Mouse (Mus musculus): Measurements from ENCODE around the gene Asah2. TPM values are rescaled to one million over a fixed set of nuclear protein-coding genes. Genes with fewer than 3 reads are reported as not detected.

The Asah2 gene
- total and polyA plus RNA-seq, 3 experiments = 0.38 to 0.73 (median 0.63) TPM

DNA sequence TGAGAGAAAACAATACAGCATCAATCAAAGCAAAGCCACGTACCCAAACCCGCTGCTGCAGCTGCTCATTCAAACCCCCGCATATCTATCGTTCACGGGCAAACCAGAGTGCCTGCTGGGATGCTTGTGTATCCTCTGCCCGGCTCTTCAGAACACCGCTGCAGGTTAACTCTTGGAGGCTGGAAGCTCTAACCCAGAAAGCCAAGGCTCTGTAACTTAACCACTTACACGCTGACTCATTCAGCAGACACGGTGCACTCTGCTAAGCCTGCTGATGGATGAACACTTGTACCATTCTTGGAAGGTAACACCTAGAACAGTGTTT is 5.1 kb downstream of the Asah2 start:
- Histone ChIP-seq H3K36me3 (replicated peaks in 1 of 2; ENCODE audit: control insufficient read depth in 1 of 2, insufficient read depth in 1 of 2, low read length in 1 of 2) (no peaks in the 10 kb centered on the region), H3K4me3 (replicated peaks in 1 of 3; ENCODE audit: low read depth in 2 of 3, low read length in 2 of 3, poor library complexity in 1 of 3) (no peak overlapping the region), H3K27ac (ENCODE audit: insufficient read depth, low read depth) (no peak overlapping the region), H3K79me2 (replicated peaks; ENCODE audit: control insufficient read depth, extremely low read depth, insufficient read depth, poor library complexity, severe bottlenecking) (no peaks in the 10 kb centered on the region), H3K9me3 (replicated peaks; ENCODE audit: low read length) (no peaks in the 10 kb centered on the region), H3K4me2 (ENCODE audit: insufficient read depth, low read depth, poor library complexity, severe bottlenecking) (no peak overlapping the region), H3K27me3 (replicated peaks) (no peaks in the 10 kb centered on the region), H3K4me1 (ENCODE audit: control insufficient read depth in 1 of 2, insufficient read depth in 2 of 2) (no peaks in the 10 kb centered on the region), H3K9ac (ENCODE audit: insufficient read depth, low read depth) (no peak overlapping the region)
- DNase-seq (ENCODE audit: extremely low read depth) = no peak
- TF ChIP-seq MEF2A (IDR thresholded peaks at IDR 0.05; ENCODE audit: borderline replicate concordance, low read depth, low read length) (no peak), MAZ (IDR thresholded peaks at IDR 0.05; ENCODE audit: low read depth, low read length) (no peak), IRF4 (IDR thresholded peaks at IDR 0.05; ENCODE audit: low read depth, low read length) (no peak), E2F4 (IDR thresholded peaks at IDR 0.05; ENCODE audit: insufficient replicate concordance, low read depth, low read length) (no peak), POLR2AphosphoS2 (IDR thresholded peaks at IDR 0.05; ENCODE audit: low read depth, low read length) (no peak), UBTF (IDR thresholded peaks at IDR 0.05; ENCODE audit: low read depth, low read length) (no peak), MYC (IDR thresholded peaks at IDR 0.05; ENCODE audit: low read depth, low read length) (no peak), KAT2A (IDR thresholded peaks at IDR 0.05; ENCODE audit: insufficient replicate concordance, low read length) (no peak), RCOR1 (conservative IDR thresholded peaks at IDR 0.05; ENCODE audit: low read depth, low read length) (no peak), POLR2A (IDR thresholded peaks at IDR 0.05; ENCODE audit: low read depth, low read length) (no peak), TCF12 (IDR thresholded peaks at IDR 0.05; ENCODE audit: low read depth, low read length) (no peak), CHD1 (IDR thresholded peaks at IDR 0.05; ENCODE audit: low read depth, low read length) (no peak), CTCF (conservative IDR thresholded peaks at IDR 0.05 in 1 of 2, IDR thresholded peaks at IDR 0.05 in 1 of 2; ENCODE audit: low read depth in 2 of 2, low read length in 2 of 2) (no peak), ETS1 (conservative IDR thresholded peaks at IDR 0.05; ENCODE audit: low read depth, low read length) (no peak), MAFK (IDR thresholded peaks at IDR 0.05; ENCODE audit: insufficient replicate concordance, low read length) (no peak), HCFC1 (IDR thresholded peaks at IDR 0.05; ENCODE audit: low read depth, low read length) (no peak), CHD2 (IDR thresholded peaks at IDR 0.05; ENCODE audit: low read length) (no peak), ZKSCAN1 (IDR thresholded peaks at IDR 0.05; ENCODE audit: borderline replicate concordance, low read depth, low read length) (no peak), EP300 (IDR thresholded peaks at IDR 0.05; ENCODE audit: low read length) (no peak), BHLHE40 (IDR thresholded peaks at IDR 0.05; ENCODE audit: low read depth, low read length) (no peak)
- in situ Hi-C loops (cut with MboI; ENCODE audit: low pct_ligation_motif_present, low pct_unique_long_range_greater_than_20kb, low sequenced_read_pairs) = no loop called here
- dilution Hi-C loops (cut with MboI; ENCODE audit: extremely low pct_ligation_motif_present, extremely low pct_unique_long_range_greater_than_20kb, low sequenced_read_pairs) = no loop called here

- Histone ChIP-seq H3K4me3 (replicated peaks in 1 of 3; ENCODE audit: low read depth in 2 of 3, low read length in 2 of 3, poor library complexity in 1 of 3) (no peak overlapping the region), H3K79me2 (replicated peaks; ENCODE audit: control insufficient read depth, extremely low read depth, insufficient read depth, poor library complexity, severe bottlenecking) (no peaks in the 10 kb centered on the region), H3K27ac (ENCODE audit: insufficient read depth, low read depth) (no peak overlapping the region), H3K36me3 (replicated peaks in 1 of 2; ENCODE audit: control insufficient read depth in 1 of 2, insufficient read depth in 1 of 2, low read length in 1 of 2) (no peaks in the 10 kb centered on the region), H3K9me3 (replicated peaks; ENCODE audit: low read length) (no peaks in the 10 kb centered on the region), H3K4me1 (ENCODE audit: control insufficient read depth in 1 of 2, insufficient read depth in 2 of 2) (no peaks in the 10 kb centered on the region), H3K27me3 (replicated peaks) (no peaks in the 10 kb centered on the region), H3K4me2 (ENCODE audit: insufficient read depth, low read depth, poor library complexity, severe bottlenecking) (no peak overlapping the region), H3K9ac (ENCODE audit: insufficient read depth, low read depth) (no peak overlapping the region)
- dilution Hi-C loops (cut with MboI; ENCODE audit: extremely low pct_ligation_motif_present, extremely low pct_unique_long_range_greater_than_20kb, low sequenced_read_pairs) = no loop called here
- TF ChIP-seq JUN (IDR thresholded peaks at IDR 0.05; ENCODE audit: insufficient read depth, low read depth, low read length) (no peak), USF2 (conservative IDR thresholded peaks at IDR 0.05; ENCODE audit: low read depth, low read length) (no peak), EP300 (IDR thresholded peaks at IDR 0.05; ENCODE audit: low read length) (no peak), CHD2 (IDR thresholded peaks at IDR 0.05; ENCODE audit: low read length) (no peak), IRF4 (IDR thresholded peaks at IDR 0.05; ENCODE audit: low read depth, low read length) (no peak), BHLHE40 (IDR thresholded peaks at IDR 0.05; ENCODE audit: low read depth, low read length) (no peak), SMC3 (IDR thresholded peaks at IDR 0.05; ENCODE audit: low read depth, low read length) (no peak), JUND (conservative IDR thresholded peaks at IDR 0.05; ENCODE audit: low read depth, low read length) (no peak), ETS1 (conservative IDR thresholded peaks at IDR 0.05; ENCODE audit: low read depth, low read length) (no peak), ZKSCAN1 (IDR thresholded peaks at IDR 0.05; ENCODE audit: borderline replicate concordance, low read depth, low read length) (no peak), RCOR1 (conservative IDR thresholded peaks at IDR 0.05; ENCODE audit: low read depth, low read length) (no peak), UBTF (IDR thresholded peaks at IDR 0.05; ENCODE audit: low read depth, low read length) (no peak)
- no peak for DNase-seq (ENCODE audit: extremely low read depth)
- in situ Hi-C loops (cut with MboI; ENCODE audit: low pct_ligation_motif_present, low pct_unique_long_range_greater_than_20kb, low sequenced_read_pairs) = no loop called here
Measured at GRCm38 (mm10) chr19:32102294-32102975, 5.6 kb downstream of the Asah2 start.

Measured in CH12.LX (cell line).